Mouse (Mus musculus) heart, adult 18-20 months (tissue): ENCODE measurements around the gene Atp6v0e2. TPM values are rescaled to one million over a fixed set of nuclear protein-coding genes. Genes with fewer than 3 reads are reported as not detected.
"Not testable (repeated sequence)": the region's sequence is repeated elsewhere in the genome, so short reads cannot be mapped to it uniquely, and the experiment has no call there.

Source experiments
- DNase-seq, 2 experiments: peaks; one replicate each; pipeline ENCODE4 v3.0.0; 2021 to 2022; ENCODE audit warnings: mixed read lengths in 1 of 2
- long read RNA-seq, 2 experiments: library from polyadenylated mRNA; stranded (forward); transcript quantifications; one replicate each; pipeline ENCODE4 v2.0.0; 2021
- total RNA-seq, 2 experiments: library from RNA; stranded (reverse); gene quantifications; 2 replicates each; pipeline ENCODE4 v1.2.3; 2021

Atp6v0e2 gene
- 10 to 100 TPM; 19.8 to 21.4 TPM for total RNA-seq
- long read RNA-seq, experiment 1, transcript Atp6v0e2-201 (4 exons, 1,789 nt): major isoform, 24 of 25 reads
- long read RNA-seq, experiment 1, partial matches to known transcripts: 1 of 25 reads
- long read RNA-seq, experiment 1, other reads (novel, unspliced or antisense): 0 of 25 reads
- long read RNA-seq, experiment 2, transcript Atp6v0e2-201 (4 exons, 1,789 nt): major isoform, 9 of 12 reads
- long read RNA-seq, experiment 2, partial matches to known transcripts: 3 of 12 reads
- long read RNA-seq, experiment 2, other reads (novel, unspliced or antisense): 0 of 12 reads

DNA sequence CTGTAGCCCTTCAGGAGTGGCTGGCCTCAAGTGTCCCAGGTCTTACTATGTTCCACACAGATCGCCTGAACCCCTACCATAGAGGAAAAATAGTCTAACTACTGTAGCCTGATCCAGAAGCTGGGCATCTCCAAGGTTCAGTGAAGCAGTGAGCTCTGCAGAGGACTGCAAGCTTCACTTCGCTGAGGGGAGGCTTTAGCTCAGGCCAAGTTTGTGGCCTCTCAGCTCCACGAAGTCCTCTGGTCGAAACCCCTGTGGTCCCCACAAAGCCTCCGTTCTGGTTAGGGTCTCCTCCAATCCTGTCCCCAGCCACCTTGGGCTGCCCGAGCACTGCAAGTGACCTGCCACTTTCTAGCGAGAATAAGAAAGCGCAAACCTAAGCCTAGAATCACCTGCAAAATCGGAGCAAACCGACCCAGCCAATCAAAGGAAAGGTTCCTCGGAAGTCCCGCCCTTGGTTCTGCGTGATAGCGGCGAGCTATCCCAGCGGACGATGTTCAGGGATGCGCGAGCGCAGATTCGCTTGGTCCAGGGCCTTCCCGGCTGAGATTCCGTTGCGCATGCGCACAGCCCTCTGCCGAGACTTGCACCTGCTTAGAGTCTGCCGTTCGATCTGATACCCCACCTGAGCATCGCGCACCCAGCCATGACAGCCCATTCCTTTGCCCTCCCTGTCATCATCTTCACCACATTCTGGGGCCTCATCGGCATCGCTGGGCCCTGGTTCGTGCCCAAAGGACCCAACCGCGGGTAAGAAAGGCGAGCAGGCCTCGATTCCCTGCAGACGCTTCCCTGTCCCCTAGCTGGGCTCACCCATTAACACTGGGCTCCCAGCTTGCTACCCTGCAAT lies at the start of gene Atp6v0e2:
Gene Atp6v0e2, plus strand, starts transcription at position 511 of the 850 bp plus-strand sequence.
- peak; percentile 85 to 88 for DNase-seq

DNA sequence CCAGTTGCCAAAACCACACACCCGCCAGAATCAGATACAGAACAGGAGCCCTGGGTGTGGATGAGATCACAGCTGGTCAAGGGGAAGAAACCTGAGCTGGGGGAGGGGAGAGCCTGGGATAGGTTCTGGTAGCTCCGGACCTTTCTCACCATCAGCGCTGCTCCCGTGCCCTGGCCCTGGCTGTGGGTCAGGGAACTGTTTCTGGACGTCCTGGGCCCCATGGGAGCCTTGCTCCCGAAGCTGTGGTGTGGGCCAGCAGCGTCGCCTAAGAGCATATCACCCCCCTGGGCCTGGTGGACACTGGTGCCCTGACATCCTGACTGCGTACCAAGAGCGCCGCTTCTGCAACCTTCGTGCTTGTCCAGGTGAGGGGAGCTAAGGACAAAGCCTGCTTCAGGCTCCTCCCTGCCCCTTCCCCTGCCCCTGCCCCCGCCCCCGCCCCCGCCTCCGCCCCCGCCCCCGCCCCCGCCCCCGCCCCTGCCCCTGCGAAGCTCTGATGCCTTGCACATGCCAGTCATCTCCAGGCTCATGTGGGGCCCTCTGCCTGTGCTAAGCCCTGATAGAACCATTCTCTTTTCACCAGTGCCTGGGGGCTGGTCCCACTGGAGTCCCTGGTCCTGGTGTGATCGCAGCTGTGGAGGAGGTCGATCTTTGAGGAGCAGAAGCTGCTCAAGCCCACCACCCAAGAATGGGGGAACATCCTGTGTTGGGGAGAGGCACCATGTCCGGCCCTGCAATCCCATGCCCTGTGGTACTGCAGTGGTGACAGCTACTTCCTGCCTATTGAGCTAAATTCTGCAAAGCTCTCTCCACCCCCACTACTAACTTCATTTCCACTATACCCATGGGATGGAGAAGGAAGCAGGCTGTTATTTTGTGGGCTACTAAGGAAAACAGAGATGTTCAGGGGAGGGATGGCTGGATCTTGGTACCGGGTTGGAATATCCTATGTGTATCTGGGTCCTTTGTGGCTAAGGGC lies 49.4 kb upstream of the Atp6v0e2 start:
- peak; percentile 32 to 49 for DNase-seq

- DNase-seq: no peak
These were observed 47.7 kb upstream of the Atp6v0e2 start for GRCm38 (mm10) chr6:48489741-48490140.

GRCm38 (mm10) chr6:48491361-48491760 lies 46.1 kb upstream of the Atp6v0e2 start:
- no peak for DNase-seq

- DNase-seq: no peak
These were observed 44.2 kb upstream of the Atp6v0e2 start for GRCm38 (mm10) chr6:48493136-48493730.

GRCm38 (mm10) chr6:48497521-48497920 lies 39.9 kb upstream of the Atp6v0e2 start:
- no peak for DNase-seq

- DNase-seq: no peak
These were observed 33.6 kb upstream of the Atp6v0e2 start for GRCm38 (mm10) chr6:48503847-48504240.

DNA sequence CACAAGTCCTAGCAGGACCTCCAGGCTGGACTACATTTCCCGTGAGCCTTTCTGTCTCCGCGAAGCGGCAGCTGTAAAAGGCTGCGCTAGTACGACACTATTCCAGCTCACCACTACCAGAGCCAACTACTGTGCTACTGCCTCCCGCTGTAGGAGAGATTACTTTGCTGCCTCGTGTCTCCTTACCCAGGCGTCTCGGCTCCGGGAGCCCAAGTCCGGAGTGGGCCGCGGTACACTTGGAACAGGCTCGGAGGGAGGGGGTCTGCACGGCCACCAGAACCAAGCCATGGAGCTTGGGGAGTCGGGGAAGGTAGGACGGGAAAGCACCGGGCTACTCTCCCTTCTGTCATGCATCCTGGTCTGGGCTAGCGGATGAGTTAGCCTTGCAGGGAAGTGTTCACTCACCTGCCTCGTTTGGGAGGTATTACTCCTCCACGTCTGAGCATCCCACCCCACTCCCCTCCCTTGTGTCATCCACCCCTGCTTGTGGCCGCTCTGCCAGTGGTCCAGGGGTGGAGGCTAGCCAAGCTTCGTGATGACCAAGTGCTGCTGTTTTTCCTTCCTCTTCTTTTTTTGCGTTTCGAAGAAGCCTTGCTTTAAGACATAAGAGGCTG lies 33.1 kb upstream of the Atp6v0e2 start:
- DNase-seq: peak; percentile 89 to 91

DNA sequence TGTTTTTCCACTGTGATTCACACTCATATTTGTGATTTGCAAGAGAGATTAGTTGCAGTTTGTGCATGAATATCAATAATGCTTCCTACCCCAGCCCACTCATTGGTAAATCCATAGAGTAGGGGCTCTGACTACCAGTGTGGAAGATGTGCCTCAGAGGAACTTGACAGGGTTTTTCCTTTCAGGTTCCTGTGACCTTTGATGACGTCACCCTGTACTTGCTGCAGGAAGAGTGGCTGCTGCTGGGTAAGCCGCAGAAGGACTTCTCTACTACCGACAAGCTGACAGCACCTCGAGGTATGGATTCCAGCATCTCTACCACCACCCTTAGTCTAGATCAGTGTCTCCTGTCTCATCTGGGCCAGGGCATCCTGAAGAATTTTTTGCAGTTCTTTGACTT lies 29.3 kb upstream of the Atp6v0e2 start:
- no peak for DNase-seq

- DNase-seq: no peak
These were observed 27.0 kb upstream of the Atp6v0e2 start for GRCm38 (mm10) chr6:48510426-48510825.

GRCm38 (mm10) chr6:48511861-48512260 lies 25.6 kb upstream of the Atp6v0e2 start:
- DNase-seq: no peak

DNA sequence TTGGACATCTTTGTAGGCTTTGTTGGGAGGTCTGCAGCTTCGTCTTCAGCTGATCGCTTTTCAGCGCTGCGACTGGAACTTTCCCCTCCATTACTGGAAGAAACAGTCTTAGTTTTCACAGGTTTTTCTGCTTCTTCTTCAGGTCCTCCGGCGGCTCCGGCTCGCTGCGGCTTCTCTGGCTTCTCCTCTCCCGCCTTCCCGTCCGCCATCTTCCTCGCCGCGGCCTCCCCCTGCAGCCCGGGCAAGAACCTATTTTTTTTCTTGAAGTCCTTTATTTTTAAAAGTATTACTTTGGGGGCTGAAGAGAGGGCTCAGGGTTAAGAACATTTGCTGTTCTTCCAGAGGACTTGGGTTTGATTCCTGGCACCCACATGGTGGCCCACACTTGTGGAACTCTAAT lies 12.5 kb upstream of the Atp6v0e2 start:
- not testable (repeated sequence) for DNase-seq

- no peak for DNase-seq
These were observed 9.5 kb upstream of the Atp6v0e2 start for GRCm38 (mm10) chr6:48527901-48528300.

GRCm38 (mm10) chr6:48529261-48529660 lies 8.2 kb upstream of the Atp6v0e2 start:
- no peak for DNase-seq

DNA sequence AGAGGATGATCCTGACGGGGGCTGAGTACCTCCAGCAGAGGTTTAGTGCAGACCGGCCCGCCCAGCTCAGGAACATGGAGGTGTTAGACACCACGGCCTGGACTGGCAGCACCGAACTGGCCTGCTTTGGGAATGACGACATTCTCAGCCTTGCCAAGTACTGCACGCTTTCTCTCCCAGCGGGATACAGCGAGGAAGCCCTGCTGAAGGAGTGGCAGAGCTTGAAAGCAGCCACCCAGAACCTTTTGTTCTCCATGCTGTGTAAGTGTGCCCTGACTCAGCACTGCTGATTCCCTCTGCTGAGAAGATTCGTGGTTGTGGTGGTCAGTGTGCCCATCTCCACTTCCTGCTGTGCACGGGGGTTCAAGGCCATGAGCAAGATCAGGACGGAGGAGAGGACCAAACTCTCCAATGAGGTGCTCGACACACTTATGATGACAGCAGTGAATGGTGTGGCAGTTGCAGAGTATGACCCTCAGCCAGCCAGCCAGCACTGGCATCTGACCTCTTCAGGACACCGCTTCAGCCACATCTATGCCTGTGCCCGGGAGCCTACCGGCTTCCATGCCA lies 7.5 kb upstream of the Atp6v0e2 start:
- DNase-seq: no peak

GRCm38 (mm10) chr6:48530862-48531261 lies 6.6 kb upstream of the Atp6v0e2 start:
- no peak for DNase-seq

DNA sequence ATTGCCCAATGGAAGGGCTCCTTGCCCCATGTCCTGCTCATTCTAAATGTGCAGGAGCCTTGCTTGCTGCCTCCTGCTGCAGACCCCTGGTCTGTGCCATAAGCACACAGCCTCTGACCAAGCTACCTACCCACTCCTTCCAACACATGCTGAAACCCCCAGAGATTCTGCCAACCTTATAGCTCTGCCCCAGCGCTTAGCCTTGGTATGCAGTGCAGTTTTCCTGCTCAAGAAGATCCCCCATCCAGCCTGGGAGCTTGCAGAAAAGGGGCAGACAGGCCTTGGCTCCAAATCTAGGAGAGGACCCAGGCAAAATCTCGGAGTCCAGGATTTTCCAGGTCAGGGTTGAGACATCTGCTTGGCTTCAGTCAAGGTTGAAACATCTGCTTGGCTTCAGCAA lies 3.9 kb upstream of the Atp6v0e2 start:
- no peak for DNase-seq

DNA sequence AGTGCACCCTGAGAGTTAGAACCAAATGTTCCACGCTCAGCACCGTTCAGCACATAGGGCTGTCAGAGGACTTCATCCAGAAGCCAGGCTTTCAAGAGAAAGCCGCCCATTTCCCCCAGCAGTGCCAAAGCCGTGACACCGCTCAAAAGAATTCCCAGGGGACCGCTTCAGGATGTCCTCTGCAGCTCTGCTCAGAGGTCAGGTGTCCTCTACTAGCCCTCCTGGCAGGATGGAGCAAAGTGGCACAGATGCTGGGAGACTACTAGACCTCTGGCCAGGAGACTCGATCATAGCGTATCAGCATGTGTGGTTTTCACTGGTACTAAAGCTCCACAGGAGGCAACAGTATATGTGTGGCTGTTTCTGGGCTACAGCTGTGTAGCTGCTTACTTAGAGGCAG lies 2.5 kb upstream of the Atp6v0e2 start:
- no peak for DNase-seq

- DNase-seq: no peak
These were observed 1.3 kb upstream of the Atp6v0e2 start for GRCm38 (mm10) chr6:48536091-48536490.

- peak; percentile 73 to 88 for DNase-seq
These were observed 1.7 kb downstream of the Atp6v0e2 start for GRCm38 (mm10) chr6:48538841-48539737.
